Mouse (Mus musculus) neural tube, embryonic 11.5 days (tissue): ENCODE data around the gene Cbr2. TPM values are rescaled to one million over a fixed set of nuclear protein-coding genes. Genes with fewer than 3 reads are reported as not detected.

Experiments
- ATAC-seq: fragments of 200-750 bp; cut with Nextera tagmentation; 2 replicates; pipeline ENCODE4 v1.8.0; 2017; ENCODE audit warnings: moderate number of reproducible peaks, mild to moderate bottlenecking, moderate TSS enrichment, moderate library complexity; ENCODE audit not compliant: insufficient read depth, low FRiP score, low TSS enrichment
- DNase-seq: peaks from one replicate; pipeline ENCODE4 v3.0.0-alpha.2; 2015; ENCODE audit warnings: low spot score
- H3K27ac ChIP-seq: fragments of 300-500 bp; sonication (generic); 2 replicates; pipeline ENCODE4 v1.5.1; 2014; ENCODE audit warnings: low read depth, mild to moderate bottlenecking, low read length
- H3K27me3 ChIP-seq: fragments of 300-500 bp; sonication (generic); 2 replicates; pipeline ENCODE4 v1.6.1; 2014; ENCODE audit warnings: mild to moderate bottlenecking, low read length, mixed read lengths; ENCODE audit not compliant: control insufficient read depth, insufficient read depth
- H3K36me3 ChIP-seq: fragments of 300-500 bp; sonication (generic); 2 replicates; pipeline ENCODE4 v1.6.1; 2014; ENCODE audit warnings: mild to moderate bottlenecking, low read length, moderate library complexity, mixed read lengths; ENCODE audit not compliant: control insufficient read depth, insufficient read depth
- H3K4me1 ChIP-seq: fragments of 300-500 bp; sonication (generic); 2 replicates; pipeline ENCODE4 v1.6.1; 2014; ENCODE audit warnings: low read length, mixed read lengths; ENCODE audit not compliant: control insufficient read depth, insufficient read depth
- H3K4me2 ChIP-seq: fragments of 300-500 bp; sonication (generic); 2 replicates; pipeline ENCODE4 v1.6.1; 2014; ENCODE audit warnings: low read depth, mild to moderate bottlenecking, moderate library complexity
- H3K4me3 ChIP-seq: fragments of 300-500 bp; sonication (generic); 2 replicates; pipeline ENCODE4 v1.5.1; 2014; ENCODE audit warnings: low read depth, low read length
- H3K9ac ChIP-seq: fragments of 300-500 bp; sonication (generic); 2 replicates; pipeline ENCODE4 v1.6.1; 2014; ENCODE audit warnings: mild to moderate bottlenecking, low read length
- H3K9me3 ChIP-seq: fragments of 300-500 bp; sonication (generic); 2 replicates; pipeline ENCODE4 v1.6.1; 2016; ENCODE audit warnings: low read length; ENCODE audit not compliant: control insufficient read depth
- WGBS: fragments of 180-500 bp; shearing (Covaris S2); extraction: QIAGEN DNeasy Blood & Tissue Kit; methylation state at CpG from one replicate; pipeline ENCODE4 v1.1.7; 2014; 5-methylcytosine and 5-hydroxymethylcytosine counted together
- polyA plus RNA-seq: library from polyadenylated mRNA; unstranded; fragments of >200 nt; fragmentation: Nextera tagmentation; extraction: Ambion mirVana; gene quantifications from 2 replicates; pipeline ENCODE4 v1.2.1, GENCODE M21; 2014

Gene Cbr2
- polyA plus RNA-seq, 1 experiment from 2014 or later = 2.0 TPM

- H3K4me1 ChIP-seq = peaks cover 2% of the 10 kb centered on the region; the same call in 1 of the 2 replicates
- 64% methylated on average over 12 of the region's 12 CpGs for WGBS
- H3K4me3 ChIP-seq = no peak overlapping the region
- H3K9ac ChIP-seq = no peak overlapping the region
- ATAC-seq (peak; percentile 18; the same call in 1 of the 2 replicates), DNase-seq (no peak)
- H3K36me3 ChIP-seq = no peaks in the 10 kb centered on the region
- no peak overlapping the region for H3K27ac ChIP-seq
- no peak overlapping the region for H3K4me2 ChIP-seq
- no peaks in the 10 kb centered on the region for H3K27me3 ChIP-seq
- no peaks in the 10 kb centered on the region for H3K9me3 ChIP-seq
Observed at GRCm38 (mm10) chr11:120727564-120727963, 4.3 kb downstream of the Cbr2 start.

DNA sequence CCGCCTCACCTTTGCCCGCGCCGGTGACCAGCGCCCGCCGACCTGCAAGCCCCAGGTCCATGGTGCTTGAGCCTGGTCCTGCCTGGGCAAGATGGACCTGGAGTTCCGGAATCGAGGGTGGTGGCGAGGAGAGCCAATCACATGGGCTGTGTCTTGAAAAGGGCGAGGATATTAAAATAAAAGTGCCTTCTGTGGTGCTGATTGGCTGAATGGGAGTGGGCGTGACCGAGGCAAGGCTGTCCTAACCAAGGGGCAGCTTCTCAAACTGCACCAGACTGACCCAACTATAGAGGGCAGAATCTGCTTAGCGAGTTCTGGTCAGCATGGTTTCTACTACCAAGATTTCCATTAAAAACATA is 4.8 kb downstream of the Cbr2 start, which contains the start of gene Dcxr:
Gene Dcxr, minus strand, starts transcription at position 113 of the 359 bp plus-strand sequence.
- peak; percentile 84 for ATAC-seq
- Histone ChIP-seq H3K4me3 (peak within 1 kb of the TSS; percentile 53), H3K27me3 (0 out of 2 replicates have a peak, but pooled peaks cover 4% of the 10 kb centered on the region), H3K27ac (no peak within 1 kb of the TSS), H3K9ac (peak within 1 kb of the TSS; percentile 57), H3K4me1 (peaks cover 3% of the 10 kb centered on the region), H3K4me2 (peak within 1 kb of the TSS; percentile 73), H3K36me3 (no peaks in the 10 kb centered on the region), H3K9me3 (no peaks in the 10 kb centered on the region)
- DNase-seq = peak; percentile 80
- 1% methylated on average over 14 of the region's 14 CpGs for WGBS

DNA sequence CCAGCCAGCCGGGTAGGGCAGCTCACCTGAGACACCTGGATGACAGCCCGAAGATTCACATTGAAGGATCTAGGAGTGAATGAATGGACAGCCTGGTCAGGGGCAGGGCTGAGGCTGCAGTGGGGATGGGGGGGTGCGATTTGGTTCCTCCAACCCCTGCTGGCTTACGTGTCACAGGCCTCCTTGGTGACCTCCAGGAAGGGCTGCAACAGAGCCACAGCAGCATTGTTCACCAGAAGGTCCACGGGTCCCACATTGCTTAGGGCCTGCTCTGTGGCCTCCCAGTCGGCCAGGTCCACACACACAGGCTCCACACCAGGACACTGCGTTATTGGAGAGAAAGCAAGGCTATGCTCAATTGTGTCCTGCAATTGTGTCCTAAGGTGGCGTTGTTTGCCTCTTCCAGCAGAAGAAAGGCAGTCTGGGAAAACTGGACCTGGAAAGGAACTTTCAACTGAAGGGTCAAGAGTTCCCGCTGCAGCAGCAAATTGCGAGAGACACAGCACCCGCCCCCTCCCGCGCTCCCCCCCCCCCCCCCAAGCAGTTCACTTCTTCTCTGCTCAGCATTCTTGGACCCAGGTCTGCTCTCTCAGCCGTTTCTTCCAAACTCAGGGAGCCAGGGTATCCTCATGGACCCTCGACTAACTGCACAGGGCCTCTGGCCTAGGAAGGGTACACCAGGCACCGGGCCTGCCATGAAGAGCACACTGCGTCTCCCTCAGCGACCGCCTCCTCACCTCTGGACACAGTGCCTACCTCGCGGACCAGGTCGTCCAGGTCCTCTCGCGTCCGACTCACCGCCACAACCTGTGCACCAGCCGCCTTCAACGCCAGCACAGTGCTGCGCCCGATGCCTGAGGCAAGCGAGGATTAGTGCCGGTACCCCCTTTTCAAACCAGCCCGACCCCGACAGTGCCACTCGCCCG is 5.4 kb downstream of the Cbr2 start:
- Histone ChIP-seq H3K36me3 (no peaks in the 10 kb centered on the region), H3K4me3 (peak overlapping the region; percentile 53), H3K4me1 (peaks cover 9% of the 10 kb centered on the region), H3K9ac (peak overlapping the region; percentile 57), H3K4me2 (peak overlapping the region; percentile 73), H3K9me3 (no peaks in the 10 kb centered on the region), H3K27ac (no peak overlapping the region), H3K27me3 (0 out of 2 replicates have a peak, but pooled peaks cover 9% of the 10 kb centered on the region)
- no peak for DNase-seq
- ATAC-seq = peak; percentile 45
- WGBS = 19% methylated on average over 32 of the region's 36 CpGs

DNA sequence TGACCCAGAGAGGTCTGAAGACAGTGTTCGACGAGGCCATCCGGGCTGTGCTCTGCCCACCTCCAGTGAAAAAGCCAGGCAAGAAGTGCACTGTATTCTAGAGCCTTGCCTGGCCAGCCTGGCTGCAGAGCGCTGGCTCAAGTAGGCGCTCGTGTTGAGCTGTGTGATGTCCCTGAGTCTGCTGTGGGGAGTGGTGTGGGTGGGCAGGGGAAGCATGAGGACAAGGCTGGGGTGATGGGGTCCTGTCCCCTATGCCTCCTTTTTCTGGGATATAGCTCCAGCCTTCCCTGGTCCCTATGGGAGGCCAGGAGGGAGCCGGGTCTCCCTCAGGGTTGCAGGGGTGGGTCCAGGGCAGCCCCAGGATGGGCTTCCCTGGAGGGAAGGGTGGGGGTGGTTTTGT is 8.4 kb downstream of the Cbr2 start:
- Histone ChIP-seq H3K9ac (no peak overlapping the region), H3K9me3 (no peaks in the 10 kb centered on the region), H3K4me2 (no peak overlapping the region), H3K4me1 (peaks cover 15% of the 10 kb centered on the region), H3K36me3 (no peaks in the 10 kb centered on the region), H3K27me3 (peaks cover 13% of the 10 kb centered on the region), H3K27ac (no peak overlapping the region), H3K4me3 (no peak overlapping the region)
- DNase-seq (no peak), ATAC-seq (no peak)
- WGBS = 83% methylated on average over 7 of the region's 7 CpGs

- H3K4me1 ChIP-seq = peaks cover 15% of the 10 kb centered on the region
- no peak overlapping the region for H3K4me3 ChIP-seq
- no peak overlapping the region for H3K9ac ChIP-seq
- 89% methylated on average over 11 of the region's 11 CpGs for WGBS
- no peaks in the 10 kb centered on the region for H3K9me3 ChIP-seq
- H3K27ac ChIP-seq = no peak overlapping the region
- DNase-seq (no peak), ATAC-seq (no peak)
- H3K4me2 ChIP-seq = no peak overlapping the region
- no peaks in the 10 kb centered on the region for H3K36me3 ChIP-seq
- peaks cover 13% of the 10 kb centered on the region for H3K27me3 ChIP-seq
Observed at GRCm38 (mm10) chr11:120722761-120723382, 9.0 kb downstream of the Cbr2 start.

GRCm38 (mm10) chr11:120722067-120722630 is 9.8 kb downstream of the Cbr2 start:
- Histone ChIP-seq H3K9ac (peak overlapping the region; percentile 82), H3K36me3 (peaks cover 4% of the 10 kb centered on the region; the same call in 1 of the 2 replicates), H3K27me3 (peaks cover 13% of the 10 kb centered on the region), H3K27ac (no peak overlapping the region), H3K4me2 (peak overlapping the region; percentile 99), H3K9me3 (no peaks in the 10 kb centered on the region), H3K4me1 (peaks cover 15% of the 10 kb centered on the region), H3K4me3 (peak overlapping the region; percentile 60)
- 21% methylated on average over 21 of the region's 21 CpGs for WGBS
- DNase-seq = no peak
- no peak for ATAC-seq

GRCm38 (mm10) chr11:120721124-120722066 is 10.5 kb downstream of the Cbr2 start, which contains the start of gene Rac3:
Gene Rac3 (plus strand): TSS chr11:120721470.
- DNase-seq = peak; percentile 87
- H3K27me3 ChIP-seq = peaks cover 13% of the 10 kb centered on the region
- H3K9me3 ChIP-seq = no peaks in the 10 kb centered on the region
- whole genome bisulfite sequencing = under 1% methylated on average over 79 of the region's 90 CpGs
- H3K4me1 ChIP-seq = peaks cover 14% of the 10 kb centered on the region
- H3K36me3 ChIP-seq = peaks cover 6% of the 10 kb centered on the region
- ATAC-seq = peak; percentile 84
- H3K9ac ChIP-seq = peak within 1 kb of the TSS; percentile 82
- peak within 1 kb of the TSS; percentile 60 for H3K4me3 ChIP-seq
- H3K27ac ChIP-seq = 0 out of 2 replicates have a peak within 1 kb of the TSS, but pooled peaks have one; percentile 34
- peak within 1 kb of the TSS; percentile 99 for H3K4me2 ChIP-seq

GRCm38 (mm10) chr11:120720450-120720849 is 11.5 kb downstream of the Cbr2 start:
- peaks cover 6% of the 10 kb centered on the region for H3K36me3 ChIP-seq
- H3K27me3 ChIP-seq = peaks cover 13% of the 10 kb centered on the region
- H3K9me3 ChIP-seq = no peaks in the 10 kb centered on the region
- DNase-seq (peak; percentile 92), ATAC-seq (0 out of 2 replicates have a peak, but pooled peaks have one; percentile 5)
- H3K4me3 ChIP-seq = peak overlapping the region; percentile 60
- no peak overlapping the region for H3K27ac ChIP-seq
- peaks cover 14% of the 10 kb centered on the region for H3K4me1 ChIP-seq
- H3K9ac ChIP-seq = peak overlapping the region; percentile 82
- H3K4me2 ChIP-seq = peak overlapping the region; percentile 99
- WGBS = 11% methylated on average over 17 of the region's 17 CpGs
